Mouse (Mus musculus): ENCODE results near the gene Dusp21. TPM values are rescaled to one million over a fixed set of nuclear protein-coding genes. Genes with fewer than 3 reads are reported as not detected.

The Dusp21 gene
- not detected for total RNA-seq (2021)

DNA sequence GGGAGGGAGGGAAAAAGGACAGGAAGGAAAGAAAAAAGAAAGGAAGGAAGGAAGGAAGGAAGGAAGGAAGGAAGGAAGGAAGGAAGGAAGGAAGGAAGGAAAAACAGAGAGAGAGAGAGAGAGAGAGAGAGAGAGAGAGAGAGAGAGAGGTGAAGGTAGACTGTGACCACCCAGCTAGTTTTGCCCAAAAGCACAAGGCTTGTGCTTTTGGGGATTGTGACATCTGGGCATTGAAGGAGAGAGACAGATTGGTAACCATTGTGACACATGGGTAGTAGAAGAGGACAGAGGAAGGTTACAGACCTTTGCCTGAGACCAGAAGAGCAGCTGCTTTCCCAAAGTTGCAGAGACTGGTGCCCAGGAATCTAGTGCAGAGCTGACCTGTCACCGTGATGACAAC is at the start of gene Dusp21:
Dusp21 (plus strand) TSS at position 301 of the 400 bp plus-strand sequence.
- no peak for DNase-seq

DNA sequence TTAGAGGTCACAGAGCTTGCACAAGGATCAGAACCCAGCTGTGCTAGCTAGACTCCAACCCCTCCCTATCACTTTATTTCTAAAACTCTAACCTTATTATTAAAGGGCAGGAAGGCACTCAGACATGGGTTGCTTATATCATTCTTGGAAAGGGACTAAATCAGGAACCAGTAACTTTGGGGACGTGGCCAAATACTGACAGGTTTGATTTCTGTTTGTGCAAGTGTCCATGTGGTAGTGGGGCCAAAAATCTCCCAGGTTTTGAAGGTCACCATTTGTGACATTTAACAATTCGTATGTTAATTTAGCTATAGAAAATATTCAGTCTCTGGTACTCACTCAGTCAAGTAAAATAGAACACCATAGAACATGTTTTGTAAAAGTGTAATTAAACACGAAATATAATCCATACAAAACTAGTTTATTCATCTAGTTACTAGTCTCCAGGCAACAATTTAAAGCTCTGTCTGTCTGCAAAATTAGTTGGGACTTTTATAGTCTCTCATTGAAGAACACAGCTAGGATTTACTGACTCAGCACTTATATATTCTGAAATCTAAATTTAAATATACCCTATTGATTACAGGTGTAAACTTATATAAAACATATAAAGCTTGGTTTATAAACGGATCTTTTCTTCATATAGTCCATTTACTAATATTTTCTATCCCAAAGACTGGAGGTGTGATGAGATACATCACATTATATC is 15.2 kb downstream of the Dusp21 start:
- DNase-seq: no peak

DNA sequence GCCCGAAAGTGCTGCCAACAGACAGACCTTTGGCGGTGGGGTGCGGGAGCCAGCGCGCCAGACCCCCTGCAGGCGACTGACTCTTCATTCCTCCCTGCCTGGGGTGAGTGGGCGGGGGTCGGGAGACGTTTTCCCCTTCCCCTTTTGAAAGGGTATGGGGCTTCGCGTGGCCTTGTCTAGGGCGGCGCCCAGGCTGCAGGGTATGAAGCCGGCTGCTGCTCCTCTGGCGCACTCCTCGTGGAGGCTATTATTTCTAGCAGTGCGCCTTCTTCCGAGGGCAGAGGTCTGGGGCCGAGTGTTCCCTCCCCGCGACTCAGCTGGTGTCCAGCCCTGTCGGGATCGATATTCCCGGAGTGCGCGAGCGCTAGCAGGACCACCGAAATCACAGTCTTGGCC is 16.1 kb downstream of the Dusp21 start:
- DNase-seq: no peak

DNA sequence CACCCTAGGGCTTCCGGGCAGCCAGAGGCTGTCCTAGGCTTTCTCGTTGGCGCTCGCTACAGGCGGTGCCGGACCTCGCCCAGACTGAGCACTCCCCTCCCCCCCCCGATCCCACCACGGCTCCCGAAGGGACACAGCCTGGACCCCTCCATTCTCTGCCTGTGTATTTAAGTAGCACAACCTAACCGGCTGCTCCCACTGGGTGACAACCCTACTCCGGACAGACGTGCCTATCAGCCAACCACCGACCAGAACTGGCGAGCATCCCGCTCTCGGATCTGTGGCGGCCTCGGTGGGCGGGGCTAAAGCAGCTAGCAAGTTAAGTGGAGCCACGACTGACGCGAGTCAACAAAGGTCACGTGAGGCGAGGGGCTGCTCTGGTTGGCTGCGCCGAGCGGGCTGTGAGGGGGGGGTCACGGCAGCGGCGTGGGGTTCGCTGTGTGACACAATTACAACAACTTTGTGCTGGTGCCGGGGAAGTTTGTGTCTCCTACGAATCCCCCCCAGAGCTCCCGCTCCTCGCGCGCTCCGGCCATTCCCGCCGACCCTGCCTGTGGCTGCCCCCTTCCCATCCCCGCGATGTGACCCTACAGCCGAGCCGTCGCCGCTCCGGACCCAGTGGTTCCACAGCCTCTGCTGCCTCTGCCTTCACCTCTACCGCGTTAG is 16.7 kb downstream of the Dusp21 start, which contains the start of gene Kdm6a:
Kdm6a (plus strand) TSS at position 384 of the 666 bp plus-strand sequence.
- DNase-seq: peak; percentile 100

DNA sequence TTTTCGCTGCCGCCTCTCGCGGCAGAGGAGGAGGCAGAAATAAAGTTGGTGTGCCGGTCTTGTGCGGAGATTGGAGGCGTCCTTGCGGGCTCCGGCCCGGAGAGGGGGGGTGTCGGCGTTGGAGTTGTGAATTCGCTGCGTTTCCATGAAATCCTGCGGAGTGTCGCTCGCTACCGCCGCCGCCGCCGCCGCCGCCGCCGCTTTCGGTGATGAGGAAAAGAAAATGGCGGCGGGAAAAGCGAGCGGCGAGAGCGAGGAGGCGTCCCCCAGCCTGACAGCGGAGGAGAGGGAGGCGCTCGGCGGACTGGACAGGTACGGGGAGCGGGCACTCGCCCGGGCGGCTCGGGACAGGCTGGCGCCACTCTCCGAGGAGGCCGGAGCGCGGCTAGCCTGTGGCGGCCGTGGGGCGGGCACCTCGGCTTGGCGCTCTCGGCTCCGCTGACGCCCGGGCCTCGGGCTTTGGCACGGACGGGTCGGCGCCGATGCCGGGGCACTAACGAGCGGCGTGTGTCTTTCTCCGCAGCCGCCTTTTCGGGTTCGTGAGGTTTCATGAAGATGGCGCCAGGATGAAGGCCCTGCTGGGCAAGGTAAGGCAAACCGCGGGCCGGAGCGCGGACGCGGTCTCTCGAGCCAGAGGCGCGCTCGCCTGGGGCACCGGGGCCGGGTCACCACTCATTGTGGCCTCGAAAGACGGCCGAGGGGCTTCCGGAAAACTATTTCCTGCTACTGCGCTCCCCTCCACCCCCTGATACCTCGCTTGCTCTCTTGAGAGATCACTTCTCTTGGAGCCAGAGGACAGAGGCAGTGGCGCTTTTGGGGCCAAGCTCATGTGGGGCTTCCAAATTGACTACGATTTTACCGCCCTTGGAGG is 17.4 kb downstream of the Dusp21 start:
- peak; percentile 70 for DNase-seq

DNA sequence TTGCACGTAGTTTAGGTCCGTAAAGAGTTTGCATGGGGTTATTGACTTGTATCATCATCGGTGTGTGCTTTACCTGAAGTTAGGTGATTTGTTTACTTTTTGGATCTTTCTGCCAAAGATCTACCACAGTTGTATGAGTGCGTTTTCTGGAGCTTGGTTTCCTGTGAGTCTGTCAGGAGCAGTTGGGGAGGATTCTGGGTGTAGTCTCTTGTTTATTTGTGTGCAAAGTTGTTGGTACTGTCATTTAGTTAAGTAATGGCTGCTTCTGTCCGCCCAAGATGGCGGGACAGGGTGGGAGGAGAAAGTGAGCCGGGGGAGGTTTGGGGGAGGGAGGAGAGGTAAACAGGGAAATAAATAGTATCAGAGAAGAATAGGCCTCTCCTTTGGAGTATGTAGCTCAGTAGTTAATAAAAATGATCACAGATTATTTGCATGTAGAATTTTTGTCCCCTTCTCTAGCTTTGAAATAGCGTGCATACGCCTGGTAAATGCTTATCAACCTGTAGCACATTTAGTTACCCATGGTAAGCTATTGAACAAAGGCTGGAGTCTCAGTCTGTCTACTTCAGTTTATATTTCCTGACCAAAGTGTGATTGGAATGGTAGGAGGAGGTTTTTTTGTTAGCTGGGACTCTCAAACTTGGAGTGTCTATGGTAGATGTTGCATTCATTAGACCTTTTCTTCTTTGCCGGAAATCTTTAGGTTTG is 18.4 kb downstream of the Dusp21 start:
- DNase-seq: peak; percentile 35

DNA sequence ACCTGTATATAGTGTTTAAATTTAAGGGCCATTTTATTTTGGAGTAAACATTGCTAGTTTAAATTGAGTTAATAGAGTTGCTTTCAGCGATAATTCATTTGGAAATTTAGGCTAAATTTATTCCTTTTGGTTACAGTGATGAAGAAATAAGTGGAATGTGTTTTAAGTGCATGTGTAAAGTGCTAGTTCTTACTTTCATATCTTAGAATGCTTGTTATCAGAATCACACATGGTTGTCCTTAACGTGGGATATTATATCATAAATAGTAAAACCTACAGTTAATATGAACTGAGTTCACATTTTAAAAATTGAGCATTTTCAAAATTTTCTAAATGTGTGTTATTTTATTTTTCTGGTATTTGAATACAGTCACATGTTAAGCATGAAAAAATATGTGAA is 19.5 kb downstream of the Dusp21 start:
- DNase-seq: no peak

DNA sequence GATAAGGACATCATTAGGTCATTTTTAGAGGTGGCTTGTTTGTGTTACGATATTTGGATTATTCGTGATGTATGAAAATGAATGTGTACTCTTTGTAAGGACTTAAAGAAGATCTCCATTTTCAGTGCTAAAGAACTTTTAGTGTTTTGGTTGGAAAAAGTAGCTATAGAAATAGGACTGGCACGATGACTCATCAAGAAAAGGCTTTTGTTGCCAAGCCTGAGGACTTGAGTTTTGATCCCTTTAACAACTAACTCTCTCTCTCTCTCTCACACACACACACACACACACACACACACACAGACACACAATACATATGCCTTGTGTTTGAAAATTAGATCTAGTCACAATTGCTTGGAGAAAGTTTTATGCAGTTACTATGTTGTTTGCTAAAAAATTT is 21.3 kb downstream of the Dusp21 start:
- no peak for DNase-seq

DNA sequence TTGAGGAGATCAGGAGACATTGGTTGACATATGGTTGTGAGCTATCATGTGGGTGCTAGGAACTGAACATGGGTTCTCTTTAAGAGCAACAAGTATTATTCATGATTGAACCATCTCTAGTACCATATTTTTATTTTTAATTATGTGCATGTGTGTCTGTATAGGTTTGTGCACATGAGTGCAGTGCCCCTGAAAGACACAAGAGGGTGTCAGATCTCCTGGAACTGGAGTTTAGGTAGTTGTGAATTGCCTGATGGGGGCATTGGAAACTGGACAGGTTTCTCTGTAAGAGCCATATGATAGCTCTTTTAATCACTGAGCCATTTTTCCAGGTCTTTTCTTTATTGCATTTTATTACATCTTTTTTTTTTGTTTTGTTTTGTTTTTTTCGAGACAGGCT is 23.3 kb downstream of the Dusp21 start:
- no peak for DNase-seq

DNA sequence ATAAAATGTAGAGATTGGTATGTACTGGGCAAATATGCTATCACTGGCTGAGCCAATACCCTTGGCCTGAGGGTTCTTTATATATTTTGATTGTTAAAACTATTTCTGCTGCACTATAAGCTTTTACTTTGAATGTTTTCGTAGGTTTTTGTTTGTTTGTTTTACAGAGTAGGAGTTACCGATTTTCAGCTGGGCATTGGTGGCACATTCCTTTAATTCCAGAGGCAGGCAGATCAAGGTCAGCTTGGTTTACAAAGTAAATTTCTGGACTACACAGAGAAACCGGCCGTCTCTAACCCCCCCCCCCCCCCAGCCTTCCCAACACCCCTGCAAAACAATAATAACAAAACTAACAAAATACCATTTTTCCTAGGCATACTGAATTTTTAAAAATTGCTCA is 29.2 kb downstream of the Dusp21 start:
- DNase-seq: no peak

DNA sequence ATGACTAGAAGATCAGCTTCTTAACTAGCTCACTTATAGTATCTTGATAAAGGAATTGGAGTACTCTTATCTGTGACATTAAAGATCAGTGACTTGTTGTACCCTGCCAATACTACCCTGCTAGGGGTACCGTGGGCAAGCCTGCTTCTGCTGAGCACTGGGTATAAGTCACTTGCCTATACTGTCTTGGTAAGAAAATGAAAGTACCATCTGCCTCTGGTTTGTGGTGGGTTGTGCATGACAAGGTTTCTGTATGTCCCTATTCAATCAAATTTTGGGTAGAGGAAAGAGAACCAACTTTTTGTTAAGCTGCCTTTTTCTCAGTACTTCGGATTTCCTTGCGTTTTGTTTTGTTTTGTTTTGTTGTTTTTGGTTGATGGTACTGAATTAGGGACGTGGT is 32.1 kb downstream of the Dusp21 start:
- DNase-seq: no peak

DNA sequence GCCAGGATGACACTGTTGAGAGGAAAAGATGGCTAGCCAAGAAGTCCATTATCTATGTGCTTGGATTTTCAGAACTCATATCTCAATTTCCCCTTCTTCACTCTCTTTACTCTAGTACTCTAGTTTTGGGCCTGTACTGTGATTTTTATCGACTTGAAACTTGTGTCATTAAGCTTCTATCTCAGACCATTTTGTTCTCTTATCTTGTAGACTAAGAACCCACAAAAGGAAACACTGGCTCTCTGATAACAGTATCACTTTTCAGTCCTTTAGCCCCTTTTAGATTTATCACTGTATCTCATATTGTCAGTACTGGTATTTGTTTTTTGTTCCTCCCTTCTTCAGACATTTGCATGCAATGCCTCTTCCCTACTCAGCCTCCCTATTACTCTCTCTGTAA is 33.8 kb downstream of the Dusp21 start:
- DNase-seq: no peak

DNA sequence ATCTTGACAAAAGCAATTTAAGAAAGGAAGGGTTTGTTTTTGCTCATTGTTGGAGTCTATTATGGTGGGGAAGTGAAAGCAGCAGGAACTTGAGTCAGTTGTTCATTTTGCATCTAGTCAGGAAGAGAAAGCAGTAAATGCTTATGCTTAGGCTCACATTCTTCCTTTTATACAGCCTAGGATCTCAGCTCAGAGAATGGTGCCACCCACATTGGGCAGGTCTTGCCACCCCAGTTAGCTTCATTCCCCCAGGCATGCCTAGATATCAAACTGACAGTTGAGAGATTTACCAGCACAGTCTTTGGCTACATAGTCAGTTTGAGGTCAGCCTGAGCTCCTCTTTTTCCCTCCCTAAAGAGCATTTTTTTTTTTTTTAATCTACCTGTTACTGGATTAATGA is 41.5 kb downstream of the Dusp21 start:
- DNase-seq: no peak

DNA sequence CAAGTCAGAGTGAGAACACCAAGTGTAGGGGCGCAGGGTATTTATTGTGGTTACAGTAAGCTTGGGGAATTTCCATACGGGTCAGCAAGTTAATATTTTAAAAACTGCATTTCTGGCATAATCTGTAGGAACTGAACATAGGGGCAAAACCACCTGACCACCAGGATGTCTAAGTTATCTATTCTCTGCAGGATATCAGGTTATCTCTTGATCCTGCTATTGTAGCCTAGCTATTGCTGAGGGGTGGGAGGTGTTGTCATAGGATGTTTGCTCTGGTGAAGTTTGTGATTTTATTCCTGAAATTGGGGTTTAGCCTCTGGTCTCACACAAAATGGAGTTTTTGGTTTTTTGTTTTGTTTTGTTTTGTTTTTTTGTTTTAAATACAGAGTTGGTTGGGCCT is 42.6 kb downstream of the Dusp21 start:
- DNase-seq: no peak

Other genes with a start within 250 kb of the Dusp21 start
- 10 to 100 TPM; 30.7 to 53.3 TPM for gene Kdm6a, start 16.7 kb downstream of the Dusp21 start, total RNA-seq (2021)

Data from heart, postnatal 4 days (tissue).